ENCODE assay signal across 29 mouse cellular contexts in the genomic region with DNA sequence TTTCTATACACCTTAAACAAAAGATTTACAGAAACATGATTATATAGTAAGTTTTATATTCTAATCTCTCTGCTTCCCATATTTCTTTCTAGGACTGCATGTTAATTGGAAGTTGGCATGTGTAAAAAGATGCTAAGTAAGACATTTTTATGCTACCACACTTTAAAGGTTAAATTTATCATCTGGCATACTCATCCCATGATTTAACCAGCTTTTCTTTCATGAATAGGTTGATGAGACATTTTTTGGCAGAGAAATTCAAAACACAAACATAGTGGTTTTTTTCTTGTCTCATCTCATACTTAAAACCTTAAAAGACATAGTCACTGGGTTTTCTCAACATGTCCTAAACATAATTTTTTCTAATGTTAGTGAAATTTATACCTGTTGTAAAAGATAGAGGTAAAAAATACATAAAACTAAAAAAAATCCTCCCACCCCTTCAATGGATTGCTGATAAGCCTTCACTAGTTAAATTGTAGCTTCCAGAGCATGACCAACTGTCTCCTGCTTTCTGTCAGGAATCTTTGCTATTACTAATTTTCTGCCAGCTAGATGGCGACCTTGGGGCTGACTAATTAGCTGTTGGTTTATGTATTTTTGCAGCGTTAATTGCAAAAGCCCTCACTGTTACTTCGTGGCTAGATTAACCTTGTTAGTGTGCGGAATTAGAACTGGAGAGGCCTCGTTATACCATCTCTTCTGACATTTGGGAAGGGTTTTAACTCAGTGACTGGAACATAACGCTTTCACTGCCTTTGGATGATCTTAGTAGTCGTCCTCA.
DNase-seq lines count a peak whose midpoint lies in the region; ATAC-seq and TF ChIP-seq lines count a peak whose summit lies in the region.
"Had no signal": no experiment of that assay in that cellular context is flagged by ENCODE, and none has a peak within 500 bp of the region (broad histone marks: within the 10 kb centered on the region; RNA-seq: fewer than 3 reads in every experiment).

No protein-coding gene starts in this region.

- peak; percentile 55; the same call in 1 of the 2 replicates for ATAC-seq in forebrain, embryonic 14.5 days
- ATAC-seq in lung, postnatal 0 days: no peak
- ATAC-seq: CD4-positive, CD25-positive, alpha-beta regulatory T cell, adult 4 months; intestine, embryonic 15.5 days; midbrain, embryonic 15.5 days had no signal

- TF ChIP-seq EP300 in lung, postnatal 0 days (IDR thresholded peaks at IDR 0.05): no peak

- H3K27ac ChIP-seq in forebrain, embryonic 14.5 days (ENCODE audit: low read depth, low read length): no peak overlapping the region
- no peak overlapping the region for H3K27ac ChIP-seq in forebrain, embryonic 10.5 days
- H3K27ac ChIP-seq in layer of hippocampus, adult 2 months: no peak overlapping the region
- no peak overlapping the region for H3K27ac ChIP-seq in lung, postnatal 0 days (ENCODE audit: low read length)
- H3K27ac ChIP-seq: hindbrain, embryonic 10.5 days; hindbrain, embryonic 15.5 days; intestine, embryonic 15.5 days; limb, embryonic 10.5 days; limb, embryonic 15.5 days; liver, embryonic 13.5 days; macrophage; midbrain, embryonic 15.5 days; neural tube, embryonic 12.5 days had no signal

- no peak overlapping the region for H3K4me2 ChIP-seq in forebrain, embryonic 14.5 days (ENCODE audit: low read length)
- H3K4me2 ChIP-seq in lung, postnatal 0 days (replicated peaks; ENCODE audit: low read depth, low read length): no peak overlapping the region
- H3K4me2 ChIP-seq: hindbrain, embryonic 15.5 days; intestine, embryonic 15.5 days; limb, embryonic 15.5 days; liver, embryonic 13.5 days; midbrain, embryonic 15.5 days; neural tube, embryonic 12.5 days had no signal

- DNase-seq in forebrain, embryonic 14.5 days (ENCODE audit: low spot score): peak; percentile 66
- no peak for DNase-seq in forebrain, embryonic 10.5 days (ENCODE audit: extremely low spot score, low spot score)
- no peak for DNase-seq in layer of hippocampus, adult 2 months (ENCODE audit: low spot score in 2 of 2)
- DNase-seq in layer of hippocampus, adult 9-10 months (ENCODE audit: low spot score): no peak
- peak; percentile 75 for DNase-seq in brain, embryonic 14.5 days (ENCODE audit: low read depth)
- DNase-seq in lung, postnatal 0 days (ENCODE audit: low spot score): no peak
- DNase-seq in kidney, postnatal 25 days: no peak
- DNase-seq: adrenal gland, adult 2 months; adrenal gland, postnatal 36 days; cerebellum, adult 11-12 months; cerebellum, adult 9-11 months; heart, postnatal 14 days; kidney, adult 2 months; kidney, postnatal 4 days; layer of hippocampus, adult 9-11 months; liver, embryonic 13.5 days; lung, adult 18-20 months; lung, postnatal 10 days; thymus, postnatal 4 days had no signal

- 12% methylated on average over 7 of the region's 7 CpGs for WGBS in forebrain, embryonic 14.5 days
- 47% methylated on average over 7 of the region's 7 CpGs for WGBS in forebrain, embryonic 10.5 days
- WGBS in lung, postnatal 0 days: 32% methylated on average over 7 of the region's 7 CpGs

- no peak for TF ChIP-seq POLR2A in brain, embryonic 14.5 days (IDR thresholded peaks at IDR 0.05; ENCODE audit: borderline replicate concordance, extremely low read depth, insufficient read depth, insufficient read length, poor library complexity, severe bottlenecking)

- no peaks in the 10 kb centered on the region for H3K9me3 ChIP-seq in forebrain, embryonic 14.5 days (replicated peaks; ENCODE audit: control insufficient read depth, low read length)
- H3K9me3 ChIP-seq in forebrain, embryonic 10.5 days: no peaks in the 10 kb centered on the region
- no peaks in the 10 kb centered on the region for H3K9me3 ChIP-seq in lung, postnatal 0 days (ENCODE audit: low read length)
- H3K9me3 ChIP-seq: hindbrain, embryonic 10.5 days; hindbrain, embryonic 15.5 days; intestine, embryonic 15.5 days; limb, embryonic 10.5 days; limb, embryonic 15.5 days; liver, embryonic 13.5 days; midbrain, embryonic 15.5 days; neural tube, embryonic 12.5 days had no signal

- no peaks in the 10 kb centered on the region for H3K27me3 ChIP-seq in forebrain, embryonic 14.5 days (replicated peaks; ENCODE audit: control insufficient read depth, insufficient read depth, low read length)
- H3K27me3 ChIP-seq in forebrain, embryonic 10.5 days (ENCODE audit: poor library complexity, severe bottlenecking): no peaks in the 10 kb centered on the region
- no peaks in the 10 kb centered on the region for H3K27me3 ChIP-seq in lung, postnatal 0 days (replicated peaks; ENCODE audit: insufficient read depth, low read length)
- H3K27me3 ChIP-seq: hindbrain, embryonic 15.5 days; intestine, embryonic 15.5 days; limb, embryonic 15.5 days; liver, embryonic 13.5 days; midbrain, embryonic 15.5 days; neural tube, embryonic 12.5 days had no signal

- no peaks in the 10 kb centered on the region for H3K36me3 ChIP-seq in forebrain, embryonic 14.5 days (ENCODE audit: control insufficient read depth, insufficient read depth, low read length)
- H3K36me3 ChIP-seq in forebrain, embryonic 10.5 days (replicated peaks): no peaks in the 10 kb centered on the region
- no peaks in the 10 kb centered on the region for H3K36me3 ChIP-seq in lung, postnatal 0 days (ENCODE audit: insufficient read depth, low read length)
- H3K36me3 ChIP-seq: hindbrain, embryonic 10.5 days; hindbrain, embryonic 15.5 days; intestine, embryonic 15.5 days; limb, embryonic 10.5 days; limb, embryonic 15.5 days; liver, embryonic 13.5 days; midbrain, embryonic 15.5 days; neural tube, embryonic 12.5 days had no signal

- peak; percentile 58 for TF ChIP-seq CTCF in layer of hippocampus, adult 2 months (conservative IDR thresholded peaks at IDR 0.05)
- no peak for TF ChIP-seq CTCF in brain, embryonic 14.5 days (IDR thresholded peaks at IDR 0.05; ENCODE audit: borderline replicate concordance, extremely low read depth, insufficient read depth, insufficient read length)
- no peak for TF ChIP-seq CTCF in lung, postnatal 0 days (IDR thresholded peaks at IDR 0.05)

- H3K9ac ChIP-seq in forebrain, embryonic 14.5 days (ENCODE audit: low read length): no peak overlapping the region
- no peak overlapping the region for H3K9ac ChIP-seq in lung, postnatal 0 days (replicated peaks; ENCODE audit: low read depth)
- H3K9ac ChIP-seq: hindbrain, embryonic 15.5 days; intestine, embryonic 15.5 days; limb, embryonic 15.5 days; liver, embryonic 13.5 days; midbrain, embryonic 15.5 days; neural tube, embryonic 12.5 days had no signal

- H3K4me1 ChIP-seq in forebrain, embryonic 14.5 days (ENCODE audit: control insufficient read depth, insufficient read depth, low read length): no peaks in the 10 kb centered on the region
- H3K4me1 ChIP-seq in forebrain, embryonic 10.5 days: no peaks in the 10 kb centered on the region
- no peaks in the 10 kb centered on the region for H3K4me1 ChIP-seq in lung, postnatal 0 days (ENCODE audit: insufficient read depth, low read depth, low read length)
- H3K4me1 ChIP-seq: hindbrain, embryonic 10.5 days; hindbrain, embryonic 15.5 days; intestine, embryonic 15.5 days; limb, embryonic 10.5 days; limb, embryonic 15.5 days; liver, embryonic 13.5 days; neural tube, embryonic 12.5 days had no signal

- H3K4me3 ChIP-seq in forebrain, embryonic 14.5 days (ENCODE audit: low read depth, low read length): no peak overlapping the region
- no peak overlapping the region for H3K4me3 ChIP-seq in forebrain, embryonic 10.5 days
- H3K4me3 ChIP-seq in layer of hippocampus, adult 2 months: no peak overlapping the region
- H3K4me3 ChIP-seq in lung, postnatal 0 days (ENCODE audit: low read depth, low read length): no peak overlapping the region
- H3K4me3 ChIP-seq: hindbrain, embryonic 10.5 days; hindbrain, embryonic 15.5 days; intestine, embryonic 15.5 days; limb, embryonic 10.5 days; limb, embryonic 15.5 days; liver, embryonic 13.5 days; midbrain, embryonic 15.5 days; myocyte; neural tube, embryonic 12.5 days had no signal

Comparison
In these comparisons a context has a peak if more than half of its experiments do, and no peak if none do; other contexts are left out.
1. DNase-seq: peak in forebrain, embryonic 14.5 days (single experiment) and brain, embryonic 14.5 days (single experiment); none in forebrain, embryonic 10.5 days (single experiment), layer of hippocampus, adult 2 months (0 of 2), layer of hippocampus, adult 9-10 months (single experiment), lung, postnatal 0 days (single experiment) and kidney, postnatal 25 days (0 of 2).